In genomic region chr8:119926474-119926873, GRCm38 (mm10) we compare ENCODE assay signal across 8 mouse cellular contexts. TPM values are rescaled to one million over a fixed set of nuclear protein-coding genes. Genes with fewer than 3 reads are reported as not detected.
DNase-seq lines count a peak whose midpoint lies in the region; ATAC-seq and TF ChIP-seq lines count a peak whose summit lies in the region.

No protein-coding gene starts in this region.

- peak; percentile 43 to 45 for DNase-seq in heart, postnatal 10 days
- no peak for DNase-seq in heart, postnatal 36 days
- DNase-seq in G1E (ENCODE audit: low spot score), result no peak
- peak; percentile 42 for DNase-seq in kidney, postnatal 14 days
- DNase-seq in spleen, adult 12 weeks (ENCODE audit: low spot score), result peak; percentile 30
- DNase-seq in adrenal gland, postnatal 36 days, result no peak
- DNase-seq in gastrocnemius, postnatal 36 days, result no peak
- no peak for DNase-seq in ovary, postnatal 14 days (ENCODE audit: low spot score)

- peaks cover 81% of the 10 kb centered on the region for H3K36me3 ChIP-seq in G1E (replicated peaks)

- H3K4me3 ChIP-seq in G1E (ENCODE audit: low read depth, low read length), result no peak overlapping the region

- intact Hi-C loops in heart, postnatal 10 days (cut with DNase I), result loop anchor here (1.0 to 10.0 kb wide), 3 partner anchors 82 to 232 kb away; partner anchors contain the start of gene Cotl1
- intact Hi-C loops in heart, postnatal 36 days (cut with DNase I), result loop anchor here (2.0 to 5.0 kb wide), 2 partner anchors 40 to 229 kb away; no protein-coding TSS in a partner anchor
- intact Hi-C loops in gastrocnemius, postnatal 36 days (cut with DNase I), result loop anchor here (2.0 kb wide), 1 partner anchor 144 kb away; no protein-coding TSS in a partner anchor

- no peaks in the 10 kb centered on the region for H3K9me3 ChIP-seq in G1E (replicated peaks)

- ATAC-seq in G1E (ENCODE audit: extremely low read depth, insufficient number of reproducible peaks, low FRiP score, poor library complexity, severe bottlenecking), result peak; percentile 64

- peaks cover 75% of the 10 kb centered on the region for H3K4me1 ChIP-seq in G1E (ENCODE audit: insufficient read depth, low read depth, low read length)

- no peaks in the 10 kb centered on the region for H3K27me3 ChIP-seq in G1E (ENCODE audit: insufficient read depth, low read length)

- TF ChIP-seq CTCF in G1E (IDR thresholded peaks at IDR 0.05; ENCODE audit: low read depth, low read length), result no peak

RNA-seq across cellular contexts. Expression of gene Gm20388, which starts 15.8 kb away (rescaled TPM):
- 1 to 10 TPM; 2.0 to 2.2 TPM for total RNA-seq in heart, postnatal 10 days (2021)
- total RNA-seq in heart, postnatal 36 days (2021), result 1 to 10 TPM; 3.5 to 4.9 TPM
- not detected in 2 replicates for total RNA-seq in G1E (2014; fragmentation: Nextera tagmentation)
- total RNA-seq in G1E (2017), result 0.05 TPM in 1 of 2 replicates, not detected in the other
- polyA plus RNA-seq in G1E (2012), result 0.02 TPM in 2 replicates
- 1 to 10 TPM; 2.4 to 7.4 TPM for total RNA-seq in adrenal gland, postnatal 36 days (2021)
- total RNA-seq in gastrocnemius, postnatal 36 days (2021), result 1 to 10 TPM; 6.8 to 7.8 TPM

RNA-seq across cellular contexts. Expression of gene Usp10, which starts 16.3 kb away (rescaled TPM):
- 10 to 100 TPM; 57.2 to 69.2 TPM for total RNA-seq in heart, postnatal 10 days (2021)
- 10 to 100 TPM; 45.5 to 50.8 TPM for total RNA-seq in heart, postnatal 36 days (2021)
- total RNA-seq in G1E (2014; fragmentation: Nextera tagmentation), result 108 and 110 TPM in 2 replicates
- 42.7 and 49.3 TPM in 2 replicates for total RNA-seq in G1E (2017)
- polyA plus RNA-seq in G1E (2012), result 45.2 and 61.0 TPM in 2 replicates
- total RNA-seq in adrenal gland, postnatal 36 days (2021), result 100 to 1,000 TPM; 100 to 113 TPM
- total RNA-seq in gastrocnemius, postnatal 36 days (2021), result 10 to 100 TPM; 51.0 to 57.1 TPM

Comparison
In these comparisons a context has a peak if more than half of its experiments do, and no peak if none do; other contexts are left out.
1. DNase-seq: peak in heart, postnatal 10 days (2 of 2), kidney, postnatal 14 days (single experiment) and spleen, adult 12 weeks (single experiment); none in heart, postnatal 36 days (0 of 2), G1E (single experiment), adrenal gland, postnatal 36 days (0 of 2), gastrocnemius, postnatal 36 days (0 of 2) and ovary, postnatal 14 days (single experiment).